Mouse (Mus musculus) liver, embryonic 11.5 days (tissue): Measurements from ENCODE around the gene Sat2. TPM values are rescaled to one million over a fixed set of nuclear protein-coding genes. Genes with fewer than 3 reads are reported as not detected.

ENCODE experiments used
- ATAC-seq: fragments of 200-750 bp; cut with Nextera tagmentation; replicated peaks from 2 replicates; pipeline ENCODE4 v1.8.0; 2017; ENCODE audit warnings: moderate number of reproducible peaks, mild to moderate bottlenecking, moderate TSS enrichment, moderate library complexity; ENCODE audit not compliant: low FRiP score
- DNase-seq: peaks from one replicate; pipeline ENCODE4 v3.0.0-alpha.2; 2017; ENCODE audit warnings: low spot score
- H3K27ac ChIP-seq: fragments of 300-500 bp; sonication (generic); 2 replicates; pipeline ENCODE4 v1.5.1; 2014; ENCODE audit warnings: mild to moderate bottlenecking, low read depth, low read length, control low read depth
- H3K27me3 ChIP-seq: fragments of 300-500 bp; sonication (generic); replicated peaks from 2 replicates; pipeline ENCODE4 v1.6.1; 2014; ENCODE audit warnings: low read length, mixed read lengths; ENCODE audit not compliant: control insufficient read depth, insufficient read depth
- H3K36me3 ChIP-seq: fragments of 300-500 bp; sonication (generic); 2 replicates; pipeline ENCODE4 v1.6.1; 2014; ENCODE audit warnings: mild to moderate bottlenecking, low read length, moderate library complexity, mixed read lengths; ENCODE audit not compliant: control insufficient read depth, insufficient read depth
- H3K4me1 ChIP-seq: fragments of 300-500 bp; sonication (generic); replicated peaks from 2 replicates; pipeline ENCODE4 v1.6.1; 2014; ENCODE audit warnings: low read length, mixed read lengths; ENCODE audit not compliant: control insufficient read depth, insufficient read depth
- H3K4me2 ChIP-seq: fragments of 300-500 bp; sonication (generic); 2 replicates; pipeline ENCODE4 v1.6.1; 2014; ENCODE audit warnings: mild to moderate bottlenecking, control low read depth, moderate library complexity
- H3K4me3 ChIP-seq: fragments of 300-500 bp; sonication (generic); 2 replicates; pipeline ENCODE4 v1.5.1; 2014; ENCODE audit warnings: low read depth, low read length, control low read depth
- H3K9ac ChIP-seq: fragments of 300-500 bp; sonication (generic); 2 replicates; pipeline ENCODE4 v1.6.1; 2014; ENCODE audit warnings: low read depth, low read length, control low read depth
- H3K9me3 ChIP-seq: fragments of 300-500 bp; sonication (generic); 2 replicates; pipeline ENCODE4 v1.6.1; 2016; ENCODE audit warnings: low read length, inconsistent platforms, mixed read lengths; ENCODE audit not compliant: control insufficient read depth
- WGBS: fragments of 180-500 bp; shearing (Covaris S2); extraction: QIAGEN DNeasy Blood & Tissue Kit; methylation state at CpG from one replicate; pipeline ENCODE4 v1.1.7; 2014; 5-methylcytosine and 5-hydroxymethylcytosine counted together
- polyA plus RNA-seq: library from polyadenylated mRNA; unstranded; fragments of >200 nt; fragmentation: Nextera tagmentation; extraction: Ambion mirVana; gene quantifications from 2 replicates; pipeline ENCODE4 v1.2.1, GENCODE M21; 2014

Sat2 gene
- polyA plus RNA-seq, 1 experiment from 2014 or later: 16.7 TPM

DNA sequence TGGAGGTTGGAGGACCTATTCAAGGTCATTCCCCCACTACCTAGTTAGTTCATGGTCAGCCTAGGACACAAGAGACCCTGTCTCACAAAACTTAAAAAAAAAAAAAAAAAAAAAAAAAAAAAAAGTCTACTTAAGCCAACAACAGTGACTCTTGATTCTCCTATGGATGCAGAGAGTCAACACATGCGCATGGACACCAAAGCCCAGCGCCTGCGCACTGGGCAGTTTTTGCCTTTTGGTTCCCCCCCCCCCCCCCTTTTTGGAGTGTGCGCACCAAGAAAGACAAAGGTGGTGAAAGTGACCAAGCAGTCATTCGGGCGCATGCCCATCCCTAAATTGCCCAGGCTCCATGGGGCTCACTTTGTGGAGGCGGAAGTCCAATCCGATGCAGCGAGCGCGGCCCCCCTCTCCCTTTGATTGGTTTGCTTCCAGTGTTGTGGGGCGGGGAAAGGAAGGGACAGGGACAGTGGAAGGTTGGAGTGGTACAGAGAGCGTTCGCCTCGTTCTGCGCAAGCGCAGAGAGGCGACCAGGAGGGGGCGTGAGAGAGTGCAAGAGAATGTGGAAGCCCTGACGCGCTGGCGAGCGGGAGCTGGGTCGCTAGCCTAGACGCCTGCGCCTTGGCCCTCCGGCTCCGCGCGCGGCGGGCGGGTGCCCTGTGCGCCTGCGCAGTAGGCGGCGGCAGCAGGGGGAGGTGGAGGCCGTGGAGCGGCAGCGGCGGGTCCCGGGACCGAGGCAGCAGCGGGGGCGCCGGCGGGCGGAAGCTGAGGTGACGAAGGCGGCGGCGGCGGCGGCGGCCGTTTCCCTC, 10.7 kb downstream of the Sat2 start, which contains the start of gene Fxr2:
TSS of gene Fxr2 (plus strand) at position 707 of the 806 bp plus-strand sequence.
- H3K9ac ChIP-seq: peak within 1 kb of the TSS; percentile 82
- peak within 1 kb of the TSS; percentile 79 for H3K4me3 ChIP-seq
- peaks cover 15% of the 10 kb centered on the region for H3K4me1 ChIP-seq
- no peaks in the 10 kb centered on the region for H3K27me3 ChIP-seq
- WGBS: under 1% methylated on average over 51 of the region's 56 CpGs
- H3K9me3 ChIP-seq: no peaks in the 10 kb centered on the region
- H3K27ac ChIP-seq: peak within 1 kb of the TSS; percentile 97
- H3K36me3 ChIP-seq: no peaks in the 10 kb centered on the region
- peak within 1 kb of the TSS; percentile 83 for H3K4me2 ChIP-seq
- ATAC-seq (peak; percentile 97), DNase-seq (peak; percentile 99)

GRCm38 (mm10) chr11:69633128-69633866, 11.5 kb downstream of the Sat2 start:
- Histone ChIP-seq H3K4me1 (peaks cover 15% of the 10 kb centered on the region), H3K4me2 (peak overlapping the region; percentile 83), H3K36me3 (no peaks in the 10 kb centered on the region), H3K9ac (peak overlapping the region; percentile 82), H3K4me3 (peak overlapping the region; percentile 79), H3K9me3 (no peaks in the 10 kb centered on the region), H3K27ac (peak overlapping the region; percentile 97), H3K27me3 (no peaks in the 10 kb centered on the region)
- ATAC-seq: peak; percentile 70
- DNase-seq: no peak
- WGBS: under 1% methylated on average over 47 of the region's 50 CpGs

DNA sequence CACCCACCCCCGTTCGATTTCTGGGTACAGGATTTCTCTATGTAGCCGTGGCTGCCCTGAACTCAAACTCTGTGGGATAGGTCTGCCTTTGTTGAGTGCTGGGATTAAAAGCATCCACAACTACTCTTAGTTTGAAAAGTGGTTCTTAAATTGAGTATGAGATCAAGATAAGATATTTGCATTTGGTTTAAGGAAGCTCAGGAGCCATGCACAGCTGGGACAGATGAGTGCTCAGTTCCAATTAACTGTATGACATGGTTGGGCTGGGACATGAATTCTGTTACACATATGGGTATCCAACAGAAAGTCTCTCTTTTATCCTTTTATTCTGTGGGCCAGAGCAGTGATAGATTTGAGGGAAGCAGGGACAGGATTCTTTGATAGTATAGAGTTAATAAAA, 13.6 kb downstream of the Sat2 start:
- Histone ChIP-seq H3K4me2 (no peak overlapping the region), H3K27ac (no peak overlapping the region), H3K36me3 (peaks cover 6% of the 10 kb centered on the region), H3K9ac (no peak overlapping the region), H3K27me3 (no peaks in the 10 kb centered on the region), H3K4me1 (peaks cover 15% of the 10 kb centered on the region), H3K9me3 (no peaks in the 10 kb centered on the region), H3K4me3 (no peak overlapping the region)
- WGBS: 86% methylated on average over 3 of the region's 3 CpGs
- ATAC-seq (no peak), DNase-seq (no peak)

DNA sequence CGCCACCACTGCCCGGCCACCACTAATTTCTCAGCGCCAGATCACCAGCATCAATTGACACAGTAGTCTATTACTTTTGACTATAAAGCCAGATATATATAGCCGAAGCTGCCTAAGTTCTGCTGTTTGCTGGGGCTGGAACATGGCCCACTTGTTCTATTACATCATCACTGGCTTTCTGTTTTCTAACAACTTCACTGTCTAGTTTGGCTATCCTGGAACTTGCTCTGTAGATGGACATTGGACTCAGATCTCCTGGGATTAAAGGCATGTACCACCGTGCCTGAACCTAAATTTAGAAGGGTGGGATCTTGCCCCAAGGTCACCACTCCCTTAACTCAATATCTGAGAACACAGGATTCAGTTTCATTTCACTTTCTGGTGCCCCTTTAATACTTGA, 24.0 kb downstream of the Sat2 start:
- Histone ChIP-seq H3K9ac (no peak overlapping the region), H3K36me3 (peaks cover 77% of the 10 kb centered on the region), H3K4me2 (no peak overlapping the region), H3K9me3 (no peaks in the 10 kb centered on the region), H3K27ac (no peak overlapping the region), H3K4me3 (no peak overlapping the region), H3K27me3 (no peaks in the 10 kb centered on the region), H3K4me1 (no peaks in the 10 kb centered on the region)
- WGBS: 93% methylated on average over 5 of the region's 5 CpGs
- DNase-seq (no peak), ATAC-seq (no peak)

- Histone ChIP-seq H3K27ac (no peak overlapping the region), H3K9me3 (no peaks in the 10 kb centered on the region), H3K4me1 (peaks cover 26% of the 10 kb centered on the region), H3K4me3 (no peak overlapping the region), H3K4me2 (no peak overlapping the region), H3K27me3 (no peaks in the 10 kb centered on the region), H3K9ac (no peak overlapping the region), H3K36me3 (peaks cover 52% of the 10 kb centered on the region)
- DNase-seq (no peak), ATAC-seq (no peak)
- WGBS: 79% methylated on average over 5 of the region's 5 CpGs
Measured at GRCm38 (mm10) chr11:69653399-69653798, 31.6 kb downstream of the Sat2 start.

DNA sequence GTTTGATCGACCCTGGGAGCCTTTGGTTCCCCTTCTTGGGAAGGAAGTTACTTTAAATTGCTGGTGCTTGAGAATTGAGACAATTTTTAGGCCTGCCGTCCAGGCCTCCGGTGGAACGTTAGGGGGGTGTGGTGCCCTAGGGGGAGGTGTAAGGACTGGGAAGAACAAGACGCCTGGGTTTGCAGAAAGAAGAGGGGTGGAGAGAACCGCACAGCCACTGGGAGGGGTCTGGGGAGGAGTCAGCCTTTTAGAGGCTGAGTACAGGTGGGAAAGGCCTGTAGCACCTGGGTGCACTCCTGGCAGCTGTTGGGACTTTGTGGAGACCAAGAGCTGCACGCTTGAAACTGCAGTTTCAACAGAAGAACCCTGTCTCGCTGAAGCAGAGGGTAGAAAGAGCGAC, 32.9 kb downstream of the Sat2 start:
- Histone ChIP-seq H3K9ac (no peak overlapping the region), H3K4me3 (no peak overlapping the region), H3K4me2 (no peak overlapping the region), H3K9me3 (no peaks in the 10 kb centered on the region), H3K27ac (peak overlapping the region; percentile 51), H3K27me3 (no peaks in the 10 kb centered on the region), H3K4me1 (peaks cover 26% of the 10 kb centered on the region), H3K36me3 (peaks cover 53% of the 10 kb centered on the region)
- ATAC-seq (no peak), DNase-seq (no peak)
- 42% methylated on average over 9 of the region's 9 CpGs for WGBS

- ATAC-seq (peak; percentile 67), DNase-seq (no peak)
- WGBS: 37% methylated on average over 34 of the region's 34 CpGs
- no peaks in the 10 kb centered on the region for H3K27me3 ChIP-seq
- H3K4me1 ChIP-seq: peaks cover 26% of the 10 kb centered on the region
- H3K36me3 ChIP-seq: peaks cover 46% of the 10 kb centered on the region
- H3K9me3 ChIP-seq: no peaks in the 10 kb centered on the region
- peak within 1 kb of the TSS; percentile 28; the same call in 1 of the 2 replicates for H3K4me2 ChIP-seq
- peak within 1 kb of the TSS; percentile 51 for H3K27ac ChIP-seq
- H3K9ac ChIP-seq: no peak within 1 kb of the TSS
- 0 out of 2 replicates have a peak within 1 kb of the TSS, but pooled peaks have one; percentile 3 for H3K4me3 ChIP-seq
Measured at GRCm38 (mm10) chr11:69655264-69656064, 33.6 kb downstream of the Sat2 start, which contains the start of gene Sox15. Sox15 (plus strand) TSS chr11:69655314.

DNA sequence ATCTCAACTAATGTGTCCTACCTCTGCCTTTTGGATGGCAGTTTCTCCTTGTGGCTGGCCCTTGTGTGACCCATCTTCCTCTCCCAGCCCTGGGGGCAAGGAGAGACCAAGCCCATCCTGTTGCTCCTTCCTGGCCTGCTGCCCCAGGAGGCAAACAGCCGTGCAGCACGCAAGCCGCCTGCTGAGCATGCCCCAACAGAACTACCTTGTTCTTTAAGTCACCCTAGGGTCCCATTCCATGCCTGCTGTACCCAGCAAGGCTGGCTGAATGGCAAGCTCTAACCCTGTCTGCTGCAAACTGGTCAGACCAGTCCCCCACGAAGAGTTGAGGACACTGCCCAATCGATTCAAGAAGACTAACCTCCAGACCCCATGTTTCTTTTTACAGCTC, 34.2 kb downstream of the Sat2 start:
- no peak for ATAC-seq
- Histone ChIP-seq H3K4me2 (no peak overlapping the region; the same call in 1 of the 2 replicates), H3K4me1 (peaks cover 29% of the 10 kb centered on the region)

More for the DNA sequence above, 34.2 kb downstream of the Sat2 start:
- H3K9me3 ChIP-seq: no peaks in the 10 kb centered on the region
- H3K9ac ChIP-seq: no peak overlapping the region
- H3K4me3 ChIP-seq: 0 out of 2 replicates have a peak overlapping the region, but pooled peaks have one; percentile 3
- no peak overlapping the region; the same call in 1 of the 2 replicates for H3K27ac ChIP-seq
- 78% methylated on average over 5 of the region's 5 CpGs for WGBS
- DNase-seq: no peak
- H3K27me3 ChIP-seq: no peaks in the 10 kb centered on the region
- H3K36me3 ChIP-seq: peaks cover 40% of the 10 kb centered on the region
